Mouse (Mus musculus) 416B (cell line): ENCODE measurements around the gene Kcng4.

Experiments
- DNase-seq: peaks from one replicate; pipeline ENCODE4 v3.0.0; 2011; ENCODE audit warnings: low read depth

Kcng4 gene

GRCm38 (mm10) chr8:119641058-119641457 is 5.6 kb upstream of the Kcng4 start:
- DNase-seq, result no peak

GRCm38 (mm10) chr8:119639798-119640197 is 4.3 kb upstream of the Kcng4 start:
- DNase-seq, result no peak

- no peak for DNase-seq
Measured at GRCm38 (mm10) chr8:119638261-119638660, 2.8 kb upstream of the Kcng4 start.

- no peak for DNase-seq
Measured at GRCm38 (mm10) chr8:119637381-119637780, 1.9 kb upstream of the Kcng4 start.

- no peak for DNase-seq
Measured at GRCm38 (mm10) chr8:119636766-119637165, 1.3 kb upstream of the Kcng4 start.

GRCm38 (mm10) chr8:119635958-119636357 is 478 bp upstream of the Kcng4 start:
- no peak for DNase-seq

GRCm38 (mm10) chr8:119634616-119635336 is 704 bp downstream of the Kcng4 start:
- no peak for DNase-seq

- DNase-seq, result no peak
Measured at GRCm38 (mm10) chr8:119632909-119633308, 2.6 kb downstream of the Kcng4 start.

- DNase-seq, result no peak
Measured at GRCm38 (mm10) chr8:119632246-119632645, 3.2 kb downstream of the Kcng4 start.

GRCm38 (mm10) chr8:119630841-119631240 is 4.6 kb downstream of the Kcng4 start:
- no peak for DNase-seq

GRCm38 (mm10) chr8:119627613-119628359 is 7.7 kb downstream of the Kcng4 start:
- DNase-seq, result no peak

GRCm38 (mm10) chr8:119627199-119627598 is 8.3 kb downstream of the Kcng4 start:
- DNase-seq, result peak; percentile 16

GRCm38 (mm10) chr8:119625788-119626187 is 9.7 kb downstream of the Kcng4 start:
- no peak for DNase-seq

- no peak for DNase-seq
Measured at GRCm38 (mm10) chr8:119624916-119625315, 10.6 kb downstream of the Kcng4 start.

- no peak for DNase-seq
Measured at GRCm38 (mm10) chr8:119623744-119624143, 11.7 kb downstream of the Kcng4 start.

GRCm38 (mm10) chr8:119623061-119623460 is 12.4 kb downstream of the Kcng4 start:
- no peak for DNase-seq

GRCm38 (mm10) chr8:119622555-119622954 is 12.9 kb downstream of the Kcng4 start:
- DNase-seq, result no peak

- no peak for DNase-seq
Measured at GRCm38 (mm10) chr8:119620848-119621465, 14.5 kb downstream of the Kcng4 start.

GRCm38 (mm10) chr8:119620116-119620840 is 15.2 kb downstream of the Kcng4 start:
- no peak for DNase-seq

GRCm38 (mm10) chr8:119618887-119619286 is 16.6 kb downstream of the Kcng4 start:
- no peak for DNase-seq

- DNase-seq, result no peak
Measured at GRCm38 (mm10) chr8:119617586-119617985, 17.9 kb downstream of the Kcng4 start.

- DNase-seq, result no peak
Measured at GRCm38 (mm10) chr8:119616811-119617210, 18.7 kb downstream of the Kcng4 start.
